18 mouse cellular contexts compared by ENCODE assay signal in genomic region chr12:6637771-6638305, GRCm38 (mm10).
DNase-seq lines count a peak whose midpoint lies in the region; ATAC-seq and TF ChIP-seq lines count a peak whose summit lies in the region.
"Had no signal": no experiment of that assay in that cellular context is flagged by ENCODE, and none has a peak within 500 bp of the region (broad histone marks: within the 10 kb centered on the region; RNA-seq: fewer than 3 reads in every experiment).

No protein-coding gene starts in this region.

- no peak for TF ChIP-seq POLR2A in cortical plate, adult 2 months (IDR thresholded peaks at IDR 0.05; ENCODE audit: extremely low read depth, insufficient read depth, low read length)

- TF ChIP-seq CTCF in cortical plate, adult 2 months (IDR thresholded peaks at IDR 0.05; ENCODE audit: extremely low read depth, insufficient read depth, low read length), result no peak

- H3K4me1 ChIP-seq in cortical plate, adult 2 months (ENCODE audit: control insufficient read depth, insufficient read depth, low read length), result no peaks in the 10 kb centered on the region; the same call in none of the 2 replicates
- H3K4me1 ChIP-seq: heart, embryonic 10.5 days; liver, embryonic 15.5 days; midbrain, embryonic 13.5 days had no signal

- DNase-seq in frontal cortex, postnatal 14 days (ENCODE audit: low spot score in 2 of 2), result no peak
- DNase-seq in layer of hippocampus, adult 9-10 months (ENCODE audit: low spot score), result peak; percentile 8
- peak; percentile 20 to 26 for DNase-seq in left cerebral cortex, postnatal 36 days (ENCODE audit: low spot score in 2 of 2)
- DNase-seq in adrenal gland, postnatal 25 days, result no peak
- DNase-seq in kidney, adult 11 months, result no peak
- no peak for DNase-seq in adrenal gland, adult 2 months
- DNase-seq: adrenal gland, postnatal 10 days; B cell, adult 2 months; gastrocnemius, postnatal 25 days; heart, postnatal 4 days; lung, postnatal 36 days had no signal

- ATAC-seq in frontal cortex, adult (ENCODE audit: low TSS enrichment), result peak; percentile 75
- ATAC-seq: inflammation-experienced regulatory T-cells, adult 6 months; midbrain, embryonic 13.5 days had no signal

- H3K4me3 ChIP-seq in cortical plate, adult 2 months (ENCODE audit: insufficient read depth, low read length), result no peak overlapping the region
- H3K4me3 ChIP-seq: heart, embryonic 10.5 days; liver, embryonic 15.5 days; midbrain, embryonic 13.5 days had no signal

- H3K27ac ChIP-seq in cortical plate, adult 2 months (ENCODE audit: insufficient read depth, low read length), result peak overlapping the region; percentile 53; the same call in 1 of the 2 replicates
- H3K27ac ChIP-seq: heart, embryonic 10.5 days; kidney, postnatal 0 days; liver, embryonic 15.5 days; midbrain, embryonic 13.5 days had no signal

- intact Hi-C loops in left cerebral cortex, postnatal 36 days (cut with DNase I), result no loop called here

Comparison
In these comparisons a context has a peak if more than half of its experiments do, and no peak if none do; other contexts are left out.
1. DNase-seq: peak in layer of hippocampus, adult 9-10 months (single experiment) and left cerebral cortex, postnatal 36 days (2 of 2); none in frontal cortex, postnatal 14 days (0 of 2), adrenal gland, postnatal 25 days (single experiment), kidney, adult 11 months (single experiment) and adrenal gland, adult 2 months (single experiment).